Comparison of ENCODE assay signal across 9 mouse cellular contexts in the genomic region with DNA sequence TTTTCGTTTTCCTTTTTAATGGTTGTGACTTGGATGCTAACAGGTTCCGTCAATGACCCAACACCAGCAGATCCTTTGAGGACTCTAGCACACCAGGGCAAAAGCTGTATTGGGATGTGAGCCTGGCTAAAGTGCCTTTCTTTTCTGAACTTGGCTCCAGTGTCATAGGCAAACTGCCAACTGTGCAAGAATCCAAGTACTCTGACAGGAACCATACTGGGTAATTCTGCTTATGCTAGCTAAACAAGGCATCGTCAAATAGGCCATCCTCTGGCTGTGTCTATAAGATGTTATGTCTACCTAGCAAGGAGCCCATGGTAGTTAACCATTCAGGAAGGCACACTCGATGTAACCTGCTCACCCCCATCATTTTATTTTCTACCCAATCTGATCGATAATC. TPM values are rescaled to one million over a fixed set of nuclear protein-coding genes. Genes with fewer than 3 reads are reported as not detected.
A peak's percentile ranks its signal among the peaks of the same experiment; 100 is the strongest.
DNase-seq lines count a peak whose midpoint lies in the region; ATAC-seq and TF ChIP-seq lines count a peak whose summit lies in the region.
"Had no signal": no experiment of that assay in that cellular context is flagged by ENCODE, and none has a peak within 500 bp of the region (broad histone marks: within the 10 kb centered on the region; RNA-seq: fewer than 3 reads in every experiment).

No protein-coding gene starts in this region.

- H3K9me3 ChIP-seq in hindbrain, postnatal 0 days (ENCODE audit: low read length): no peaks in the 10 kb centered on the region
- H3K9me3 ChIP-seq in hindbrain, embryonic 11.5 days (ENCODE audit: control insufficient read depth, low read length): no peaks in the 10 kb centered on the region
- no peaks in the 10 kb centered on the region for H3K9me3 ChIP-seq in heart, postnatal 0 days (replicated peaks; ENCODE audit: control insufficient read depth, low read length)
- H3K9me3 ChIP-seq in limb, embryonic 10.5 days (replicated peaks): peaks cover 7% of the 10 kb centered on the region; the same call in 1 of the 2 replicates

- TF ChIP-seq CTCF in hindbrain, postnatal 0 days (IDR thresholded peaks at IDR 0.05; ENCODE audit: low read depth): no peak
- no peak for TF ChIP-seq CTCF in brain, embryonic 14.5 days (IDR thresholded peaks at IDR 0.05; ENCODE audit: borderline replicate concordance, extremely low read depth, insufficient read depth, insufficient read length)
- TF ChIP-seq CTCF in heart, postnatal 0 days (IDR thresholded peaks at IDR 0.05; ENCODE audit: low read depth): no peak

- WGBS in hindbrain, postnatal 0 days: 50% methylated on average over 5 of the region's 5 CpGs
- WGBS in hindbrain, embryonic 11.5 days: 99% methylated on average over 5 of the region's 5 CpGs
- 63% methylated on average over 5 of the region's 5 CpGs for WGBS in heart, postnatal 0 days
- 97% methylated on average over 5 of the region's 5 CpGs for WGBS in limb, embryonic 10.5 days

- no peak overlapping the region for H3K27ac ChIP-seq in hindbrain, postnatal 0 days
- H3K27ac ChIP-seq in hindbrain, embryonic 11.5 days (ENCODE audit: low read depth, low read length): no peak overlapping the region
- H3K27ac ChIP-seq in heart, postnatal 0 days (ENCODE audit: low read depth): peak overlapping the region; percentile 11; the same call in 1 of the 2 replicates
- H3K27ac ChIP-seq in limb, embryonic 10.5 days: no peak overlapping the region

- H3K4me1 ChIP-seq in hindbrain, postnatal 0 days (ENCODE audit: insufficient read depth, low read length): no peaks in the 10 kb centered on the region
- no peaks in the 10 kb centered on the region for H3K4me1 ChIP-seq in hindbrain, embryonic 11.5 days (replicated peaks; ENCODE audit: control insufficient read depth, insufficient read depth, low read length)
- H3K4me1 ChIP-seq in heart, postnatal 0 days (ENCODE audit: control insufficient read depth, insufficient read depth): peaks cover 4% of the 10 kb centered on the region
- H3K4me1 ChIP-seq in limb, embryonic 10.5 days: peaks cover 4% of the 10 kb centered on the region; the same call in 1 of the 2 replicates

- H3K4me3 ChIP-seq in hindbrain, postnatal 0 days (ENCODE audit: low read length): no peak overlapping the region
- no peak overlapping the region for H3K4me3 ChIP-seq in hindbrain, embryonic 11.5 days (ENCODE audit: low read depth, low read length)
- H3K4me3 ChIP-seq in heart, postnatal 0 days (ENCODE audit: low read depth, low read length): no peak overlapping the region
- no peak overlapping the region for H3K4me3 ChIP-seq in limb, embryonic 10.5 days

- ATAC-seq in hindbrain, postnatal 0 days: peak; percentile 51; the same call in 1 of the 2 replicates
- ATAC-seq in hindbrain, embryonic 11.5 days (ENCODE audit: low FRiP score): no peak
- peak; percentile 44; the same call in 1 of the 2 replicates for ATAC-seq in heart, postnatal 0 days (ENCODE audit: insufficient read depth, low read depth)

- no peak for TF ChIP-seq EP300 in heart, postnatal 0 days (IDR thresholded peaks at IDR 0.05; ENCODE audit: low read depth)

- no peaks in the 10 kb centered on the region for H3K27me3 ChIP-seq in hindbrain, postnatal 0 days (ENCODE audit: insufficient read depth, low read length)
- H3K27me3 ChIP-seq in hindbrain, embryonic 11.5 days (ENCODE audit: control insufficient read depth, insufficient read depth, low read length): no peaks in the 10 kb centered on the region
- no peaks in the 10 kb centered on the region for H3K27me3 ChIP-seq in heart, postnatal 0 days (ENCODE audit: control insufficient read depth, insufficient read depth, low read length)
- no peaks in the 10 kb centered on the region for H3K27me3 ChIP-seq in limb, embryonic 10.5 days (ENCODE audit: low read depth, poor library complexity, severe bottlenecking)

- H3K36me3 ChIP-seq in hindbrain, postnatal 0 days (ENCODE audit: insufficient read depth, low read length): 0 out of 2 replicates have a peak, but pooled peaks cover 17% of the 10 kb centered on the region
- no peaks in the 10 kb centered on the region for H3K36me3 ChIP-seq in hindbrain, embryonic 11.5 days (ENCODE audit: control insufficient read depth, insufficient read depth, low read length)
- peaks cover 75% of the 10 kb centered on the region for H3K36me3 ChIP-seq in heart, postnatal 0 days (replicated peaks; ENCODE audit: control insufficient read depth, insufficient read depth, low read length)
- H3K36me3 ChIP-seq in limb, embryonic 10.5 days: peaks cover 99% of the 10 kb centered on the region

- H3K9ac ChIP-seq in hindbrain, postnatal 0 days (replicated peaks; ENCODE audit: low read length): no peak overlapping the region
- no peak overlapping the region for H3K9ac ChIP-seq in hindbrain, embryonic 11.5 days (ENCODE audit: low read depth, low read length)
- H3K9ac ChIP-seq in heart, postnatal 0 days (replicated peaks; ENCODE audit: low read depth, low read length): no peak overlapping the region

- H3K4me2 ChIP-seq in hindbrain, postnatal 0 days (ENCODE audit: low read depth, low read length): no peak overlapping the region
- no peak overlapping the region for H3K4me2 ChIP-seq in hindbrain, embryonic 11.5 days (replicated peaks; ENCODE audit: low read depth, low read length)
- no peak overlapping the region for H3K4me2 ChIP-seq in heart, postnatal 0 days (ENCODE audit: low read depth, low read length)

- no peak for TF ChIP-seq POLR2A in brain, embryonic 14.5 days (IDR thresholded peaks at IDR 0.05; ENCODE audit: borderline replicate concordance, extremely low read depth, insufficient read depth, insufficient read length, poor library complexity, severe bottlenecking)

- peak; percentile 78 for DNase-seq in hindbrain, postnatal 0 days (ENCODE audit: low spot score)
- DNase-seq in hindbrain, embryonic 11.5 days (ENCODE audit: low spot score): no peak
- peak; percentile 45 for DNase-seq in brain, embryonic 14.5 days (ENCODE audit: low read depth)
- peak; percentile 67 for DNase-seq in heart, postnatal 0 days (ENCODE audit: low spot score)
- peak; percentile 75 for DNase-seq in lung, postnatal 25 days (ENCODE audit: low spot score)
- no peak for DNase-seq in frontal cortex, postnatal 14 days (ENCODE audit: low spot score in 2 of 2)
- no peak for DNase-seq in limb, embryonic 10.5 days (ENCODE audit: low spot score)
- no peak for DNase-seq in thymus, postnatal 10 days (ENCODE audit: low spot score in 2 of 2)

RNA-seq across cellular contexts. Expression of a gene that starts 51.1 kb away (rescaled TPM):
- 0.05 and 0.97 TPM in 2 replicates for total RNA-seq in hindbrain, postnatal 0 days (2014; rRNA removed)
- 0.08 TPM in 2 replicates for polyA plus RNA-seq in hindbrain, postnatal 0 days (2015; fragmentation: Nextera tagmentation; extraction: Ambion mirVana)
- polyA plus RNA-seq in hindbrain, embryonic 11.5 days (2014; fragmentation: Nextera tagmentation; extraction: Ambion mirVana): 0.45 and 0.71 TPM in 2 replicates
- polyA plus RNA-seq in brain, embryonic 14.5 days (2012; rRNA removed): 0.04 and 0.15 TPM in 2 replicates
- 1.7 and 2.4 TPM in 2 replicates for total RNA-seq in heart, postnatal 0 days (2014; rRNA removed; ENCODE audit: low replicate concordance)
- 0.51 and 0.71 TPM in 2 replicates for polyA plus RNA-seq in heart, postnatal 0 days (2015; fragmentation: Nextera tagmentation; extraction: Ambion mirVana)
- polyA plus RNA-seq in limb, embryonic 10.5 days (2016; fragmentation: Nextera tagmentation; extraction: Ambion mirVana): 0.05 and 0.20 TPM in 2 replicates
- total RNA-seq: megakaryocyte, adult 5-6 weeks had no signal

Comparison
In these comparisons a context has a peak if more than half of its experiments do, and no peak if none do; other contexts are left out.
1. DNase-seq: peak in hindbrain, postnatal 0 days (single experiment), brain, embryonic 14.5 days (single experiment), heart, postnatal 0 days (single experiment) and lung, postnatal 25 days (single experiment); none in hindbrain, embryonic 11.5 days (single experiment), frontal cortex, postnatal 14 days (0 of 2), limb, embryonic 10.5 days (single experiment) and thymus, postnatal 10 days (0 of 2).